Mouse (Mus musculus) gonadal fat pad, adult 2 months (tissue): ENCODE data around the gene Rab26. TPM values are rescaled to one million over a fixed set of nuclear protein-coding genes. Genes with fewer than 3 reads are reported as not detected.

Source experiments
- DNase-seq: peaks from one replicate; pipeline ENCODE4 v3.0.0-alpha.2; 2012; ENCODE audit warnings: low read depth
- polyA plus RNA-seq: library from polyadenylated mRNA; depleted of rRNA; stranded (reverse); fragments of >200 nt; gene quantifications from 2 replicates; pipeline ENCODE4 v1.2.3, GENCODE M21; 2012

Rab26 gene
- polyA plus RNA-seq, 1 experiment: 48.5 TPM

GRCm38 (mm10) chr17:24507806-24508460 is 26.1 kb downstream of the Rab26 start:
- DNase-seq: no peak

DNA sequence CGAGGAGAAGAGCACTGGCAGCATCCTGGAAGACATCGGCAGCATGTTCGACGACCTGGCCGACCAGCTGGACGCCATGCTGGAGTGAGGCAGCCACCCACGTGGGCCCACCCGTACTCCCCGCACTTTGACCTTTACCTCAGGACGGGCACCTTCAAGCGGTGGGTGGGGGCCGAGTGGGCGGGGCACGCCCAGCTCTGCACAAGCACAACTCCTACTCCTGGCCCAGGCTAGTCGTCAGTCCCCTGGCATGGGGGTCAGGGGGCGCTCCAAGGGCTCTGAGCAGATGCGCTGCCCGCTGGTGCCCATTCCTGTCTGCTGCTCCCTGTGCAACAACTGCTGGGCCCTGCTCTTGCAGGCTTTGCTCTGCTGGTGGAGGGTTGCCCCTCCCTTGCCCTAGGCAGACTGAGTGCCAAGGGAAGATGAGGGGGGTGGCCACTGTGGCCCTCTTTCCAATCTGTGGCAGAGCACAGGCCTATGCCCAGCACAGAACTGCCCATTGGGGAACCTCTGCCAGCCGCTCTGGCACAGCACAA is 26.8 kb downstream of the Rab26 start:
- DNase-seq: no peak

DNA sequence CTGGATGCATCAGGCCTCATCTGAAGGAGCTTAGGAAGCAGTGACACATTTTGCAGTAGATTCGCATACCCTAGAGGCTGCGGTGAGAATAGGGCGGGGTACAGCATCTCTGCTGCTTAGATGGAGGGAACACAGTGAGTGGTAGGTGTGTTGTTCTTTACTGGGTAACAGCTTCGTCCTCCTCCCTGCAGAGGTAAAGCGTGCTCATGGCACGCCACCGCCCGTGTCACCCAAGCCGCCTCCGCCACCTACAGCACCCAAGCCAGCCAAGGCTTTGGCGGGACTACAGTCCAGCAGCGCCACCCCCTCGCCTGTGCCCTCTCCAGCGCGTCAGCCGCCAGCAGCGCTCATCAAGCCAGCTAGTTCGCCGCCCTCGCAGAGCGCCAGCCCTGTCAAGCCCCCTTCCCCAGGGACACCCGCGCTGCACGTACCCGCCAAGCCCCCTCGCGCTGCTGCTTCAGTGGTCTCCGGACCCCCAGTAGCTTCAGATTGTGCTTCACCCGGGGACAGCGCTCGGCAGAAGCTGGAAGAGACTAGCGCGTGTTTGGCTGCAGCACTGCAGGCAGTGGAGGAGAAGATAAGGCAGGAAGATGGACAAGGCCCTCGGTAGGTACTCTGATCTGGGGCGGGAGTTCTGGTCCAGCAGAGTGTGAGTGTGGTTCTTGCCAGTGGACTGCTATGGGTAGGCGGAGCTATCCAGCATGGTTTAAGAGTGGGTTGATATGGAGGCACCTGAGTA is 27.5 kb downstream of the Rab26 start:
- DNase-seq: no peak

GRCm38 (mm10) chr17:24505286-24505955 is 28.6 kb downstream of the Rab26 start:
- DNase-seq: no peak

DNA sequence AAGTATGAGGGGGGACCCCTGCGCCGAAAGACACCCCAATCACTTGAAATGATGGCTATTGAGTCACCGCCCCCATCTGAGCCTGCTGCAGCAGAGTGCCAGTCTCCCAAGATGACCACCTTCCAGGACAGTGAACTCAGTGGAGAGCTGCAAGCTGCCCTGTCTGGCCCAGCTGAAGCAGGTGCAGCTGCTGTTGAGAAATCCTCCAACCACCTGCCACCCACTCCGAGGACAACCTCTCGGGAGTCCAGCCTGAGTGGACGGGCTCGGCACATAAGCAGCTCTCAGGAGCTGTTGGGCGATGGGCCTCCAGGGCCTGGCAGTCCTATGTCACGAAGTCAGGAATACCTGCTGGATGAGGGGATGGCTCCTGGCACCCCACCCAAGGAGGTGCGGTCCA is 29.9 kb downstream of the Rab26 start:
- no peak for DNase-seq

DNA sequence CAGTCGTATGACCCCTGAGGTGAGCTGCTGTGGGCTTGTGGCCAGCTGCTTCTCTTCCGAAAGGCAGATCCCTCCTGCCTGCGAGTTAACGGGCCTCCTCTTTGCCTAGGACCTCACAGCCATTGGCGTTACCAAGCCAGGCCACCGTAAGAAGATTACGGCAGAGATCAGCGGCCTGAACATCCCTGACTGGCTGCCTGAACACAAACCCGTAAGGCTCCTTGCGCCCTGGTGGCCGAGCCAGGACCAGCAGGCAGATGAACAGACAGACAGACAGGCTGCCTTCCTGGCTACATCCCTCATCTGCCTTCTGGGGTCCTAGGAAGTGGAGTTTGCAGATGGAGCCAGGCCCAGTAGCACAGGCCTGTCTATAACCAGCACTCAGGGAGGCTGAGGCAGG is 31.8 kb downstream of the Rab26 start:
- no peak for DNase-seq

GRCm38 (mm10) chr17:24496026-24496425 is 38.0 kb downstream of the Rab26 start:
- no peak for DNase-seq

- DNase-seq: no peak
Observed at GRCm38 (mm10) chr17:24495443-24495842, 38.6 kb downstream of the Rab26 start.

GRCm38 (mm10) chr17:24494627-24495335 is 39.2 kb downstream of the Rab26 start:
- no peak for DNase-seq

- DNase-seq: no peak
Observed at GRCm38 (mm10) chr17:24490399-24490798, 43.6 kb downstream of the Rab26 start.

- DNase-seq: no peak
Observed at GRCm38 (mm10) chr17:24489265-24490030, 44.6 kb downstream of the Rab26 start.

DNA sequence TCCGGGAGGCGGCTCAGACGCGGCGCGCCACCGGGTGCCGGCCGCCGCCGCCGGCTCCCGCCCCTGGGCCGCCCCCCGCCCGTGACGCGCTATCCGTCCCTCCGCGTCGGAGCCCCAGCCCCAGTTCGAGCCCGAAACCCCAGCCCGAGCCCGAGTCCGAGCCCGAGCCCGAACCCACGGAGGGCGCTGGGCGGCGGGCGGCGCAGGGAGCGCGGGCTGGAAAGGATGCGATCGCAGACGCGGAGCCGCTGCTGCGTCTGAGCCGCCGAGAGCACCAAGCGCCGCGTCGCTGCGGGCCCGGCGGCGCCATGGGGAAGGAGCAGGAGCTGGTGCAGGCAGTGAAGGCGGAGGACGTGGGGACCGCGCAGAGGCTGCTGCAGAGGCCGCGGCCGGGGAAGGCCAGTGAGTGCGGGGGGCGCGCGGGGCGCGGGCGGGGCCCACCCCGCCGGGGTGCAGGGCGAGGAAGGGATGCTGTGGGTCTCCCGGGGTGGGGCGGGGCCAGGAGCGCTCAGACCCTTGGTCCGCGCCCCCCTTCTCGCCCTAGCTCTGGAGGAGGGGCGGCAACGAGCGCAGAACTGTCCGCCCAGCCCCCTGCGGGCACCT is 45.2 kb downstream of the Rab26 start:
- DNase-seq: no peak

DNA sequence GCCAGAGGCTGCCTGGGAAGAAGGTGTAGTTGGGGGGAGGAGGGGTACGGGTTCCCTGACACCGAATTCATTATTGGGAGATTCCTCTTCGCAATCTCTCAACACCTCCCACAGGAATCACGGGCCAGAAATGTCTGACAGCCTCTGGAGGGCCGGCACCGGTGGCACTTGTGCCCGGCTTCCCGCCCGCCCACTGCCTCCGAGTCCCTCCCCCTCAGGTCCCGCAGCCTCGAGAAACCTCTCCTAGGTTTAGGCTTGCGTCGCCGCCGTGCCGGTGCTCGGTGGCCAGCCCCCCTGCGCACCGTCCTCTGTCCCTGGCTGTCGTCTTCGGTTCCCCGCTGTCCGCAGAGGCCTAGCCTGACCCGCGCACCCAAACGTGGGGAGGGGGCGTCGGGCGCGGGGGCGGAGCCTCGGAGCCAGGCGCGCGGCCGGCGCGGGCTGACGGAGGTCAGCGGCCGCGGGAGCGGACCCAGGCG is 45.8 kb downstream of the Rab26 start, which contains the start of gene Caskin1:
Gene Caskin1 (plus strand): TSS at position 416 of the 476 bp plus-strand sequence.
- no peak for DNase-seq

- no peak for DNase-seq
Observed at GRCm38 (mm10) chr17:24485090-24485860, 48.7 kb downstream of the Rab26 start.

- DNase-seq: no peak
Observed at GRCm38 (mm10) chr17:24483495-24483894, 50.5 kb downstream of the Rab26 start.

GRCm38 (mm10) chr17:24481027-24481815 is 52.8 kb downstream of the Rab26 start:
- no peak for DNase-seq

DNA sequence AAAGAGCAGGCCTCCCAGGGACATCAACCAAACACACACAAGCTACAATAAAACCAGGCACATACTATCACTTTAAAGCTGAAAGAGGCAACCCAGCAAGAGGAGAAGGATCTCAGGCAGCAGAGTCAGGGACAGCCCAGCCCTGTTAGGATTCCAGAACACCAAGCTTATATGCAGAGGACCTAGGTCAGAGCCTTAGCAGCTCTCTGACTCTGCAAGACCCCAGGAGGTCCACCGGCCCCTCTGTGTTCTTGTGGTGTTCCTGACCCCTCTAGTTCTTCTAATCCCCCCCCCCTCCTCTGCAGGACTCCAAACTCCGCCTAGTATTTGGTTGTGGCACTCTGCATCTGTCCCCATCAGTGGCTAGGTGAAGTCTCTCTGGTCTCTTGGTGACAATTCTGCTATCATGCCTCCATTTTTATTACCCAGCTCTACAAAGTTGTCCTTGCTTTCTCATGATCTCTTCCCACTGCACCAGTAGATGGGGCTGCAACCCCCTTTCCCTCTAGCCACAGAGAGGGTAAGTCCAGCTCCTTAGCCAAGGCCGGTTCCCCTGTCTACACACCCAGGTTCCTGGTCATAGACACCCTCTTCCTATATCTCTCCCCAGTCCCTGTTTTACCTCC is 53.7 kb downstream of the Rab26 start:
- DNase-seq: no peak

DNA sequence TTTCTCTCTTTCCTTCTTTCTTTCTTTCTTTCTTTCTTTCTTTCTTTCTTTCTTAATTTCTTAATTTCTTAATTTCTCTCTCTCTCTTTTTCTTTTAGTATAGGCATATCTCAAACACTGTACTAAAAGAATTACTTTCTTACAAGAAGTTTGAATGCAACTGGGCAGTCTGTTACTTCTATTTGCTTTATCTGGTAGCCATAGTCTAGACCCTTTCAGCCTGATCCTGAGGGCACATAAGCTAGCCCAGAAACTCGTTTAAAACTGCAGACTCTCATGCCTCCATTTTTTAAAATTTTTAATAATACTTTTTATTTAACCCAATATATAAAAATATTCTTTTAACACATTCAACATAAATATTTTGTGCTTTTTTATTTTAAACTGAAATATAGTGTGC is 54.6 kb downstream of the Rab26 start:
- DNase-seq: no peak
